Mouse (Mus musculus) MEL (cell line): Measurements from ENCODE around the gene Daam1. TPM values are rescaled to one million over a fixed set of nuclear protein-coding genes. Genes with fewer than 3 reads are reported as not detected.

Experiments
- DNase-seq: peaks from one replicate; pipeline ENCODE4 v3.0.0; 2011; ENCODE audit warnings: low read depth, low spot score
- H3K27ac ChIP-seq: 2 replicates; pipeline ENCODE4 v1.5.1; 2012; ENCODE audit warnings: low read depth, mild to moderate bottlenecking, control low read depth, low read length, moderate library complexity; ENCODE audit not compliant: control insufficient read depth
- H3K27me3 ChIP-seq, 2 experiments: fragments of 150-350 bp in 1 of 2; sonication (generic) in 1 of 2; 2 replicates each; pipeline ENCODE4 v1.6.1; 2012; ENCODE audit warnings: low read length in 2 of 2, mild to moderate bottlenecking in 2 of 2, improper control_type of control experiment in 1 of 2, moderate library complexity in 1 of 2; ENCODE audit not compliant: insufficient read depth in 2 of 2, control insufficient read depth in 1 of 2
- H3K36me3 ChIP-seq, 2 experiments: 2 replicates each; pipeline ENCODE4 v1.6.1; 2012 to 2014; ENCODE audit warnings: low read length in 2 of 2, improper control_type of control experiment in 1 of 2, inconsistent platforms in 1 of 2, mild to moderate bottlenecking in 1 of 2; ENCODE audit not compliant: insufficient read depth in 2 of 2, control insufficient read depth in 1 of 2
- H3K4me1 ChIP-seq, 2 experiments: fragments of 150-350 bp in 1 of 2; sonication (generic) in 1 of 2; 2 replicates each; pipeline ENCODE4 v1.6.1; 2012; ENCODE audit warnings: low read length in 2 of 2, improper control_type of control experiment in 1 of 2, mild to moderate bottlenecking in 1 of 2; ENCODE audit not compliant: insufficient read depth in 2 of 2, control insufficient read depth in 1 of 2
- H3K4me3 ChIP-seq, 2 experiments: fragments of 150-350 bp in 1 of 2; sonication (generic) in 1 of 2; 2 replicates each; pipeline ENCODE4 v1.5.1; 2012; ENCODE audit warnings: low read depth in 2 of 2, low read length in 2 of 2, mild to moderate bottlenecking in 2 of 2, moderate library complexity in 2 of 2, control low read depth in 1 of 2, improper control_type of control experiment in 1 of 2; ENCODE audit not compliant: control insufficient read depth in 1 of 2, insufficient read depth in 1 of 2
- H3K79me2 ChIP-seq: 2 replicates; pipeline ENCODE4 v1.6.1; 2012; ENCODE audit warnings: mild to moderate bottlenecking, low read length, moderate library complexity; ENCODE audit not compliant: control insufficient read depth, poor library complexity, insufficient read depth
- H3K9ac ChIP-seq: 2 replicates; pipeline ENCODE4 v1.6.1; 2012; ENCODE audit warnings: low read depth, mild to moderate bottlenecking, control low read depth, low read length, moderate library complexity; ENCODE audit not compliant: control insufficient read depth, poor library complexity, severe bottlenecking
- H3K9me3 ChIP-seq: fragments of 150-350 bp; sonication (generic); replicated peaks from 2 replicates; pipeline ENCODE4 v1.6.1; 2012; ENCODE audit warnings: mild to moderate bottlenecking, low read length, improper control_type of control experiment, moderate library complexity; ENCODE audit not compliant: insufficient read depth
- BHLHE40 ChIP-seq: IDR thresholded peaks from 2 replicates; pipeline ENCODE4 v1.6.1; 2012; ENCODE audit warnings: low read depth, mild to moderate bottlenecking, inconsistent platforms, low read length, improper control_type of control experiment, borderline replicate concordance
- CHD2 ChIP-seq: IDR thresholded peaks from 2 replicates; pipeline ENCODE4 v1.6.1; 2011; ENCODE audit warnings: low read length, improper control_type of control experiment
- EP300 ChIP-seq, 2 experiments: IDR thresholded peaks; 2 replicates each; pipeline ENCODE4 v1.6.1; 2011; ENCODE audit warnings: improper control_type of control experiment in 2 of 2, low read length in 2 of 2, low read depth in 1 of 2, mild to moderate bottlenecking in 1 of 2
- GABPA ChIP-seq: IDR thresholded peaks from 2 replicates; pipeline ENCODE4 v1.6.1; 2012; ENCODE audit warnings: low read depth, mild to moderate bottlenecking, inconsistent platforms, low read length, improper control_type of control experiment, moderate library complexity
- HCFC1 ChIP-seq: IDR thresholded peaks from 2 replicates; pipeline ENCODE4 v1.6.1; 2012; ENCODE audit warnings: low read depth, mild to moderate bottlenecking, inconsistent platforms, low read length, improper control_type of control experiment, moderate library complexity
- JUND ChIP-seq: IDR thresholded peaks from 2 replicates; pipeline ENCODE4 v1.6.1; 2011; ENCODE audit warnings: low read depth, mild to moderate bottlenecking, improper control_type of control experiment, low read length
- KAT2A ChIP-seq: conservative IDR thresholded peaks from 2 replicates; pipeline ENCODE4 v1.6.1; 2012; ENCODE audit warnings: low read depth, low read length, improper control_type of control experiment, inconsistent platforms
- MAX ChIP-seq: IDR thresholded peaks from 2 replicates; pipeline ENCODE4 v1.6.1; 2011; ENCODE audit warnings: low read length, improper control_type of control experiment
- MAZ ChIP-seq: IDR thresholded peaks from 2 replicates; pipeline ENCODE4 v1.6.1; 2012; ENCODE audit warnings: low read depth, mild to moderate bottlenecking, inconsistent platforms, low read length, improper control_type of control experiment
- MEF2A ChIP-seq: IDR thresholded peaks from 2 replicates; pipeline ENCODE4 v1.6.1; 2014; ENCODE audit warnings: low read depth, mild to moderate bottlenecking, inconsistent platforms, low read length, improper control_type of control experiment; ENCODE audit not compliant: poor library complexity, insufficient replicate concordance, severe bottlenecking; ENCODE audit errors: extremely low read depth
- MYB ChIP-seq: IDR thresholded peaks from 2 replicates; pipeline ENCODE4 v1.6.1; 2011; ENCODE audit warnings: mild to moderate bottlenecking, low read depth, low read length, improper control_type of control experiment
- NRF1 ChIP-seq: IDR thresholded peaks from 2 replicates; pipeline ENCODE4 v1.6.1; 2014; ENCODE audit warnings: low read depth, mild to moderate bottlenecking, inconsistent platforms, low read length, improper control_type of control experiment, moderate library complexity; ENCODE audit not compliant: poor library complexity, insufficient read depth, severe bottlenecking
- RAD21 ChIP-seq: IDR thresholded peaks from 2 replicates; pipeline ENCODE4 v1.6.1; 2011; ENCODE audit warnings: mild to moderate bottlenecking, low read depth, low read length, improper control_type of control experiment
- RCOR1 ChIP-seq: IDR thresholded peaks from 2 replicates; pipeline ENCODE4 v1.6.1; 2012; ENCODE audit warnings: low read depth, mild to moderate bottlenecking, inconsistent platforms, low read length, improper control_type of control experiment
- SMC3 ChIP-seq: IDR thresholded peaks from 2 replicates; pipeline ENCODE4 v1.6.1; 2011; ENCODE audit warnings: low read depth, low read length, improper control_type of control experiment
- TAL1 ChIP-seq: IDR thresholded peaks from 2 replicates; pipeline ENCODE4 v1.6.1; 2012; ENCODE audit warnings: mild to moderate bottlenecking, inconsistent platforms, low read length, moderate library complexity, mixed read lengths
- TBP ChIP-seq: IDR thresholded peaks from 2 replicates; pipeline ENCODE4 v1.8.0; 2011; ENCODE audit warnings: low read depth, low read length, improper control_type of control experiment
- UBTF ChIP-seq: IDR thresholded peaks from 2 replicates; pipeline ENCODE4 v1.6.1; 2012; ENCODE audit warnings: low read depth, mild to moderate bottlenecking, inconsistent platforms, low read length, improper control_type of control experiment, moderate library complexity, borderline replicate concordance; ENCODE audit not compliant: insufficient read depth
- ZC3H11A ChIP-seq: IDR thresholded peaks from 2 replicates; pipeline ENCODE4 v1.6.1; 2012; ENCODE audit warnings: low read depth, mild to moderate bottlenecking, inconsistent platforms, low read length, improper control_type of control experiment
- polyA plus RNA-seq, 2 experiments: library from polyadenylated mRNA; stranded (reverse) in 1 of 2; unstranded in 1 of 2; fragments of >175 nt in 1 of 2; fragments of >200 nt in 1 of 2; gene quantifications; 2 replicates each; pipeline versions ENCODE4 v1.2.1 to v1.2.4; 2012; ENCODE audit warnings: low replicate concordance in 2 of 2, low read depth in 1 of 2; ENCODE audit not compliant: insufficient read length in 2 of 2, insufficient read depth in 1 of 2, missing spikeins in 1 of 2
- total RNA-seq: library from RNA; depleted of rRNA; stranded (reverse); fragments of 300-350 nt; gene quantifications from 2 replicates; pipeline ENCODE4 v1.2.3, GENCODE M21; 2012

Gene Daam1
- total and polyA plus RNA-seq, 3 experiments = 9.2 to 12.0 TPM; not detected in 1

GRCm38 (mm10) chr12:71959351-71959991, 128.6 kb downstream of the Daam1 start:
- Histone ChIP-seq H3K4me3 (no peak overlapping the region), H3K27ac (no peak overlapping the region), H3K36me3 (peaks cover 0 to 8% of the 10 kb centered on the region in 2 experiments; a peak in 2 of 4 replicates), H3K4me1 (no peaks in the 10 kb centered on the region), H3K9me3 (no peaks in the 10 kb centered on the region), H3K79me2 (no peaks in the 10 kb centered on the region), H3K9ac (no peak overlapping the region), H3K27me3 (no peaks in the 10 kb centered on the region)
- TF ChIP-seq MEF2A = no peak
- TF ChIP-seq TBP = no peak
- no peak for TF ChIP-seq NRF1
- TF ChIP-seq GABPA = no peak
- TF ChIP-seq RAD21 = no peak
- TF ChIP-seq EP300 (IDR thresholded peaks at IDR 0.05; ENCODE audit: low read depth in 1 of 2, low read length in 2 of 2) = no peak
- no peak for TF ChIP-seq MAX
- no peak for TF ChIP-seq MYB
- no peak for DNase-seq

DNA sequence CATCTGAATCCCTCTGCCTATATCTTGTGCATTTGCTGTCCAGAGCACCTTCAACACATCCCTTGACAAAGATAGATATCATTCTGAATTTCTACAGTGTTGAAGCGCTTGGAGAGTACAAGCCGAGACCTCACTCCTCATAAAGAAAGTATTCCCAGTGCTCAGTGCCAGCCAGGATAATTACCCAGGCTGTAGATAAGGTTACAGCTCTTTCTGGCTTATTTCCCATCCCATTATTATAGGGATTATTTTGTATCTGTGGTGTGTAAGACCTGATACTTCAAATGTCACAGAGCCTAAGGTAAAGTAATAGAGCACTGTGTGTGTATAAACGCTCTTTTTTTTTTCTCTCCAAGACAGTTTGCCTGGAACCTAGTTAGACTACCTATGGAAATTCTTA, 130.8 kb downstream of the Daam1 start:
- no peak overlapping the region for H3K27ac ChIP-seq
- no peak overlapping the region for H3K9ac ChIP-seq
- H3K79me2 ChIP-seq = no peaks in the 10 kb centered on the region
- TF ChIP-seq BHLHE40 (no peak), UBTF (no peak), MAZ (no peak), CHD2 (no peak), ZC3H11A (no peak), TAL1 (no peak), RCOR1 (no peak), KAT2A (no peak), HCFC1 (no peak), JUND (no peak), NRF1 (no peak), SMC3 (no peak)
- no peak overlapping the region for H3K4me3 ChIP-seq
- H3K27me3 ChIP-seq = no peaks in the 10 kb centered on the region
- DNase-seq = no peak
- H3K36me3 ChIP-seq = peaks cover 0 to 2% of the 10 kb centered on the region in 2 experiments; a peak in 2 of 4 replicates
- no peaks in the 10 kb centered on the region for H3K9me3 ChIP-seq
- no peaks in the 10 kb centered on the region for H3K4me1 ChIP-seq
